Mouse (Mus musculus) lung, postnatal 10 days (tissue): ENCODE measurements around the gene Uri1.

Experiments
- DNase-seq: peaks from one replicate; pipeline ENCODE4 v3.0.0; 2021

Uri1 gene

DNA sequence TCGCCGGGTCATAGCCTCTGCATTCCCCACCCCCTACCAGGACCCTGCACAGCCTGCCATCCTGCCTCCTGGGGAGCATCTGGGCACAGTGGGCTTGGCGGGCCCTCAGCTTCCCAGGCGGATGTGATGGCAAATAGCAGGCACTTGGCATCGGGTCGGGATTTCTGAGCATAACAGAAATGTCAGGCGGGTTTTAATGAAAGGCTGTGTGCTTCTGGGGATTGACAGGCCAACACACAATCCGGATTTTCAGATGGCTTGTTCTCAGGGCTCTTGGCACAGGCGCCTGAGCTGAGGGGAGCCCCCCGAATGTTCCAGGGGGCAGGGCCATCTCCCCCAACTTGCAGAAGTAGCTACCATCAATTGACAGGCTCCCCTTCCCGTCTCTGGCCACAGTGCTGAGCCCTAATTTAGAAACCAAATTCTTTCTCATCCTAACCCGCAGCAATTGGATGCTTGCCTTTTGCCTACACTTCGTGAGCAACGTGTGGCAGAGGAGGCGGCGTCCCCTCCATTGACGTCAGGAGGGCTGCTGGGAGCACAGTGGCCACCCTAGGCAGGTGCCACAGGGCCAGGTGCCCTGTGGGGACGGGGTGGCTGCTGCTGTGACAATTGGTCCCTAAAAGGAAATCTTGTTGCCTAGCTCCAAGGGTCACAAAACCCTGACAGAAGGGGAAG lies 106.5 kb downstream of the Uri1 start:
- DNase-seq, result no peak

DNA sequence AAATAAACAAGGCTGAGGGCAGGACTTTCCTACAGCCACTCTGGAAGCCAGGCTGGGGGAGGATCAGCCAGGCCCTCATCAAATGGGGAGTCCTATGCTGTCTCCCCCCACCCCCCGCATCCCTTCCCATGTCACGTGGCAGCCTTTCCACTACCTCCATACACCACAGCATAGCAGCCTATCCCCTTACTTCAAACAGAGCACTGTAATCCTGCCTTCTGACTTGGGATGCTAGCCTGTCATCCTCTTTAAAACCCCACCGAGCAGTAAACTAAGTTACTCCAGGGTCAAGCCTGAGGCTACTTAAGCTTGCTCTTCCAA lies 111.6 kb downstream of the Uri1 start:
- no peak for DNase-seq

DNA sequence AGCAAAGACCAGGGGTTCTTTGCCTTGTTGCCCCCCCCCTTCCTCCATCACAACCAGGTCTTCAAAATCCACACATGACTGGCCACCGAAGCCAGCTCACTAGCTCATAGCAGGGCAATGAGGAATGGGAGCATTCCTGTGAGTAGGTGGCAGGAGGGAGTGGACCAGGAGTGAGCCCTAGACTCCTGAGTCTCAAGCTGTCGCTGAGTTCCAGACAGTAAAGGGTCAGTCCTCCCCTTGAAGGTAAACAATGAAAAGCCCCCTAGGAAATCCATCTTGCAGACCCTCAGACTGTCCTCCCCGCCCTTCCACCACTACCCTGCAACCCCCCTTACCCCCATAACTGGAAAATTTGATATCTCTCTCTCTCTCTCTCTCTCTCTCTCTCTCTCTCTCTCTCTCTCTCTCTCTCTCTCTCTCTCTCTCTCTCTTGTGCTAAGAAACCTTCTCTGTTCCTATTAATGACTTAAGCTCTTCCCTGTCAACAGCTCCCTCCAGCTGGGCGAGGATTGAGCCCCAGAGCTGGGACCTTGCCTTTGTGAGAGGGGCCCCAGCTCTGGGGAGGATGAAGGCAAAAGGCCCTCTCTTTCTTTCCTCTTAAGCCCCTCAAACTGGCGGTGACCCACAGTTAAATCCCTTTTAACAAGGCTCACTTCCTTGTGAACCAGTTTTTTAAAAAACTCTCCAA lies 112.1 kb downstream of the Uri1 start:
- no peak for DNase-seq

DNA sequence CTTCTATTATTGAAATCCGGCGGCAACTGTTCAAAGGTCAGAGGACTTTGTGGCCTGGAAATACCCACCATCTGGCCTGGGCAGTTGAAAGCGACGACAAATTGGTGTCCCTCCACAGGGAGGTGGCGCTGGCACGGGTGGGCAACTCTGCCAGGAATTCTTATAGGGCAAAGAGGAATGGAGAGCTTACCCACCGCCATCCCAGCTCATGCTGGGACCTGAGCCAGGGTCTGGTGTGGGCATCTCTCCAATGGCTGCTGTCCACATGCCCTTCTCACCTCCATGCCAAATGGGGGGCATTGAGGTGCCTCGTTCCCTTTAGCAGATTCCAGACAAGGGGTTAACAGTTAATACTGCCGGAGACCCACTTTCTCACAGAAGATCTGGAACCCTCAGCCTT lies 113.2 kb downstream of the Uri1 start:
- DNase-seq, result no peak
